Comparison of ENCODE assay signal across 8 mouse cellular contexts in genomic region chr6:125492664-125493063, GRCm38 (mm10). TPM values are rescaled to one million over a fixed set of nuclear protein-coding genes. Genes with fewer than 3 reads are reported as not detected.
DNase-seq lines count a peak whose midpoint lies in the region; ATAC-seq and TF ChIP-seq lines count a peak whose summit lies in the region.

No protein-coding gene starts in this region.

- peaks cover 25% of the 10 kb centered on the region for H3K27me3 ChIP-seq in heart, embryonic 14.5 days (ENCODE audit: control insufficient read depth, insufficient read depth, low read length)
- H3K27me3 ChIP-seq in testis, adult 2 months (ENCODE audit: control insufficient read depth, insufficient read depth, low read length): peaks cover 11% of the 10 kb centered on the region
- no peaks in the 10 kb centered on the region for H3K27me3 ChIP-seq in limb, embryonic 14.5 days (ENCODE audit: control insufficient read depth, insufficient read depth, low read length)

- H3K9me3 ChIP-seq in heart, embryonic 14.5 days (ENCODE audit: control insufficient read depth, low read length): no peaks in the 10 kb centered on the region
- no peaks in the 10 kb centered on the region for H3K9me3 ChIP-seq in limb, embryonic 14.5 days (ENCODE audit: control insufficient read depth, low read length)

- DNase-seq in heart, postnatal 36 days: no peak
- DNase-seq in testis, postnatal 10 days (ENCODE audit: low spot score): no peak
- no peak for DNase-seq in limb, embryonic 14.5 days (ENCODE audit: low spot score)
- DNase-seq in ovary, postnatal 10 days (ENCODE audit: low spot score): no peak
- no peak for DNase-seq in embryo, embryonic 10.5 days (ENCODE audit: low spot score)
- no peak for DNase-seq in layer of hippocampus, postnatal 36 days

- no peak for TF ChIP-seq POLR2A in testis, adult 2 months (IDR thresholded peaks at IDR 0.05; ENCODE audit: control insufficient read depth, low read depth, low read length)
- TF ChIP-seq POLR2A in limb, embryonic 14.5 days (IDR thresholded peaks at IDR 0.05; ENCODE audit: borderline replicate concordance, extremely low read depth, insufficient read depth, insufficient read length): no peak

- peak overlapping the region; percentile 96 for H3K4me2 ChIP-seq in heart, embryonic 14.5 days (ENCODE audit: low read length)
- peak overlapping the region; percentile 75 for H3K4me2 ChIP-seq in limb, embryonic 14.5 days (replicated peaks; ENCODE audit: low read depth, low read length, severe bottlenecking)

- no peak for ATAC-seq in heart, embryonic 14.5 days (ENCODE audit: insufficient number of reproducible peaks, insufficient read depth, low FRiP score, low read depth)
- no peak for ATAC-seq in limb, embryonic 14.5 days (ENCODE audit: low FRiP score, low read depth)

- 84% methylated on average over 6 of the region's 6 CpGs for WGBS in heart, embryonic 14.5 days
- WGBS in limb, embryonic 14.5 days: 73% methylated on average over 6 of the region's 6 CpGs

- no peak for TF ChIP-seq CTCF in testis, adult 2 months (IDR thresholded peaks at IDR 0.05; ENCODE audit: control insufficient read depth, insufficient read depth, insufficient replicate concordance, low read depth, low read length)

- intact Hi-C loops in heart, postnatal 36 days (cut with DNase I): no loop called here

- peak overlapping the region in 1 of 2 experiments; percentile 26; a peak in 2 of 4 replicates for H3K27ac ChIP-seq in heart, embryonic 14.5 days (replicated peaks in 1 of 2; ENCODE audit: control insufficient read depth in 1 of 2, insufficient read depth in 1 of 2, low read depth in 2 of 2, low read length in 2 of 2)
- H3K27ac ChIP-seq in testis, adult 2 months (ENCODE audit: control insufficient read depth, insufficient read depth, low read depth, low read length): no peak overlapping the region
- no peak overlapping the region for H3K27ac ChIP-seq in limb, embryonic 14.5 days (replicated peaks; ENCODE audit: low read depth, low read length)

- peak overlapping the region; percentile 38 for H3K9ac ChIP-seq in heart, embryonic 14.5 days (ENCODE audit: low read length)
- no peak overlapping the region for H3K9ac ChIP-seq in limb, embryonic 14.5 days (ENCODE audit: low read depth, low read length, severe bottlenecking)

- H3K36me3 ChIP-seq in heart, embryonic 14.5 days (ENCODE audit: control insufficient read depth, insufficient read depth, low read length): no peaks in the 10 kb centered on the region
- no peaks in the 10 kb centered on the region for H3K36me3 ChIP-seq in testis, adult 2 months (ENCODE audit: control insufficient read depth, insufficient read depth, low read length)
- H3K36me3 ChIP-seq in limb, embryonic 14.5 days (ENCODE audit: control insufficient read depth, insufficient read depth, low read length): no peaks in the 10 kb centered on the region

- H3K4me3 ChIP-seq in heart, embryonic 14.5 days (ENCODE audit: control insufficient read depth in 1 of 2, insufficient read depth in 1 of 2, low read depth in 1 of 2, low read length in 2 of 2): peak overlapping the region; percentile 10 to 71; a peak in 3 of 4 replicates
- peak overlapping the region; percentile 82 for H3K4me3 ChIP-seq in testis, adult 2 months (ENCODE audit: control insufficient read depth, low read depth, low read length)
- peak overlapping the region; percentile 83 for H3K4me3 ChIP-seq in limb, embryonic 14.5 days (replicated peaks; ENCODE audit: low read length)

- H3K4me1 ChIP-seq in heart, embryonic 14.5 days (ENCODE audit: control insufficient read depth in 2 of 2, insufficient read depth in 2 of 2, low read length in 2 of 2): peaks cover 17 to 30% of the 10 kb centered on the region in 2 experiments
- peaks cover 8% of the 10 kb centered on the region for H3K4me1 ChIP-seq in testis, adult 2 months (ENCODE audit: control insufficient read depth, insufficient read depth, low read length)
- H3K4me1 ChIP-seq in limb, embryonic 14.5 days (ENCODE audit: control insufficient read depth, insufficient read depth, low read length): peaks cover 52% of the 10 kb centered on the region

RNA-seq across cellular contexts. Expression of gene Cd9, which starts 1.9 kb away (rescaled TPM):
- polyA plus RNA-seq in heart, embryonic 14.5 days (2014; fragmentation: Nextera tagmentation; extraction: Ambion mirVana): 88.8 and 91.8 TPM in 2 replicates
- 10 to 100 TPM; 54.7 to 59.2 TPM for total RNA-seq in heart, postnatal 36 days (2021)
- polyA plus RNA-seq in testis, adult 2 months (2012; rRNA removed): 8.6 and 12.4 TPM in 2 replicates
- polyA plus RNA-seq in limb, embryonic 14.5 days (2012; rRNA removed): 215 and 273 TPM in 2 replicates
- polyA plus RNA-seq in limb, embryonic 14.5 days (2014; fragmentation: Nextera tagmentation; extraction: Ambion mirVana): 318 and 323 TPM in 2 replicates
- total RNA-seq in layer of hippocampus, postnatal 36 days (2021): 10 to 100 TPM; 70.6 to 71.5 TPM

RNA-seq across cellular contexts. Expression of gene Vwf, which starts 53.9 kb away (rescaled TPM):
- polyA plus RNA-seq in heart, embryonic 14.5 days (2014; fragmentation: Nextera tagmentation; extraction: Ambion mirVana): 22.5 and 27.9 TPM in 2 replicates
- 100 to 1,000 TPM; 107 to 114 TPM for total RNA-seq in heart, postnatal 36 days (2021)
- polyA plus RNA-seq in testis, adult 2 months (2012; rRNA removed): 15.4 and 16.5 TPM in 2 replicates
- polyA plus RNA-seq in limb, embryonic 14.5 days (2012; rRNA removed): 11.2 and 14.5 TPM in 2 replicates
- 11.1 and 12.0 TPM in 2 replicates for polyA plus RNA-seq in limb, embryonic 14.5 days (2014; fragmentation: Nextera tagmentation; extraction: Ambion mirVana)
- total RNA-seq in layer of hippocampus, postnatal 36 days (2021): 10 to 100 TPM; 12.2 to 13.1 TPM
